Mouse (Mus musculus): ENCODE data around the gene Tmod4.
A peak's percentile ranks its signal among the peaks of the same experiment; 100 is the strongest.
"Not testable (repeated sequence)": the region's sequence is repeated elsewhere in the genome, so short reads cannot be mapped to it uniquely, and the experiment has no call there.

Gene Tmod4

GRCm38 (mm10) chr3:95124246-95124645 is at the start of gene Tmod4:
TSS of gene Tmod4 (plus strand) at chr3:95124476.
- peak; percentile 47 for DNase-seq (ENCODE audit: low read depth, low spot score)

DNA sequence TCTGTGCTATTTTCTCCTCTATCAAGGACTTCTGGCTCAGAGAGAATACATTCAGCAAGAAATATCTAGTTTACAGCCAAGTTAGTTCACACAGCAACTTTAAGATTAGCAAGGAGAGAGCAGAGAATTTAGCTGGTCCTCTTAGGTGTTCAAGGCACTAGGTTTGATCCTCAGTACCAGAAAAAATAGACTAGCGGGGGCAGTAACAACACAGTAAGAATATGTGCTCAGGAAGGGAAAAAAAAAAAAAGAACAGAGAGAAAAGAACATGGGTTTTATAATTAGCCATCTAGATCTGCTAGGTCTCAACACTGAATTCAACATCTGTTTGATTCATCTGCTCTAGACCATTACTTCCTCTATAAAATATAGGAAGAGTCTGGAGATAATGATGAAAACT is 36.2 kb upstream of the Tmod4 start:
- no peak for DNase-seq (ENCODE audit: low read depth, low spot score)

DNA sequence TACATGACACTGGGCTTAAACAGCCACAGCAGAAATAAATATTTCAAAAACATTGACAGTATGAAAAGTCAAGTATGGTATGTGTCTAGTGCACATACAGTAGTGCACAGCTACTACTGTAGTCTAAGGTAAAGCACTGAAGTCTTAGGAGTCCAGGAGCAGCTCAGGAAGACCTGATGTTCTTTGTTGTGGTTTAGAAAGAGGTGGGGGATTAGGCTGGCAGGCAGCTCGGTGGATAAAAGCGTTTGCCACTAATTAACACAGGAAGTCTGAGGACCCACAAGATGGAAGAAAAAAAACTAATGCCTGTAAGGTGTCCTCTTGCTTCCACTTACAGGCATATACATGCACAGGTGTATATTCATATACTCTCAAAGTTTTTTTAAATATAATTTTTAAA is 23.4 kb upstream of the Tmod4 start:
- peak; percentile 43 for DNase-seq (ENCODE audit: low read depth, low spot score)

GRCm38 (mm10) chr3:95105121-95105520 is 19.2 kb upstream of the Tmod4 start:
- no peak for DNase-seq (ENCODE audit: low read depth, low spot score)

DNA sequence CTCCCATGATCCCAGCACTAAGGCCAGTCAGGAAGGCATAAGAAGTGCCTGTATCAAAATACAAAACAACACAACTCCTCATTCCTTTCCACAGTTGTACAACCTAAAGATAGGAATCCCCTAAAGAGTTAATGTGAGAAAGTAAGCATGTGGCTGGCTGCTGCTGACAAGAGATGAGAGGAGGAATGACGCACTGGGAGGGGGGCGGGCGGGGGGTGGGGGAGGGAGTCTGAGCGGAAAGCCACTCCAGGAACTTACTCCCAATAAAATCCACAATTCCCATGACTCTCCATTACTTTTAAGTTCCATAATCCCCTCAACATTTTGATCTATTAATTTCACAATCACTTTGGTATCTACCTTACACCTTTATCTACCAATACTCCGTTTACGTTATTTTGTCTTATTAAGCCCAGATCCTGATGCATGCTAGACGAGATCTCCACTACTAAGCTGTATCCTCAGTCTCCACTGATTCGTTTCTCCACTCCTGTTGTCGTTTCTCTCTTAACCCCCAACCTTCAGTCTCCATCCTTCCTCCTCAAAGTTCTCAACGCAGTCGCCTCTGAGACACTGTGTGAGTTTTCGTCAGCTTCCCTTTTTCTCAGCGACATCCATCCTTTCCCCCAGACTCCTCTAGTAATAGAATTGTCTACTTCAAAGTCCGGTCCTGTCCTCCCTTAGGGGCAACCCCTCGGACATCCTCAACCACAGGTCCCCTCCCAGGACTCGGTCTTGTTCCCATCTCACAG is 18.5 kb upstream of the Tmod4 start:
- DNase-seq (ENCODE audit: low read depth, low spot score) = peak; percentile 22

- peak; percentile 99 for DNase-seq (ENCODE audit: low read depth, low spot score)
Observed at GRCm38 (mm10) chr3:95106338-95107117, 17.7 kb upstream of the Tmod4 start, which contains the start of gene Pip5k1a. TSS of gene Pip5k1a (minus strand) at chr3:95106930.

DNA sequence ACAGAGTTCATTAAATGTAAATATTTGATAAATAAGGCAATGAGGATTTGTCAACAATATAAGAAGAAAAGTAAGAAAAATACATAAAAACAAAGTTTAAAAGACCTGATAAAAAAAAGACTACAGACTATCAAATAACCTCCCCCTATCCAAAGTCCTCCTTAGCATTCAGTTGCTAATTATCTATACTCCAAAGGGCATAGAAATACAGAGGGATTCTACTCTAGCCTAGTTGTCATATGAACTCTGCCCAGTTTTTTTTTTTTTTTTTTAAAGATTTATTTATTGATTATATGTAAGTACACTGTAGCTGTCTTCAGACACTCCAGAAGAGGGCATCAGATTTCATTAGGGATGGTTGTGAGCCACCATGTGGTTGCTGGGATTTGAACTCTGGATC is 17.0 kb upstream of the Tmod4 start:
- DNase-seq (ENCODE audit: low read depth, low spot score) = not testable (repeated sequence)

DNA sequence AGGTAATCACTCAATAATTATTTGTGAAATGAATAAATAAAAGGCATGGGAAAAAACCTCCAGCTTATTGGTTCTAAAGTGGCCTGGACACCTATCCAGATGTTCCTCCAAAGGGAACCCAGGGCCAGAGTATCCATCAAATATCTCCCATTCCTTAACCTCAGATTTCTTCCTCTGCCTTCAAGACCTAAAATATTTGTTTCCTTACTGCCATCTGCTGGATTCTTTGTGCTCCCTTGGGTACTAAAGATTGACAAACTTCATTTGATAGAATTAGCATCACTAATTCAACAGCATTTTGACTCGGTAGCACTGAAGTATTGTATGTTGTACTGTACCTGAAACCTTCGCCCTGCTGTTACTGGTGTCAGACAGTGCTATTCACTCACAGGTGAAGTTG is 16.4 kb upstream of the Tmod4 start:
- DNase-seq (ENCODE audit: low read depth, low spot score) = peak; percentile 43

- DNase-seq (ENCODE audit: low read depth, low spot score) = peak; percentile 94
Observed at GRCm38 (mm10) chr3:95110911-95111726, 13.2 kb upstream of the Tmod4 start, which contains the start of gene Vps72. TSS of gene Vps72 (plus strand) at chr3:95111022.

DNA sequence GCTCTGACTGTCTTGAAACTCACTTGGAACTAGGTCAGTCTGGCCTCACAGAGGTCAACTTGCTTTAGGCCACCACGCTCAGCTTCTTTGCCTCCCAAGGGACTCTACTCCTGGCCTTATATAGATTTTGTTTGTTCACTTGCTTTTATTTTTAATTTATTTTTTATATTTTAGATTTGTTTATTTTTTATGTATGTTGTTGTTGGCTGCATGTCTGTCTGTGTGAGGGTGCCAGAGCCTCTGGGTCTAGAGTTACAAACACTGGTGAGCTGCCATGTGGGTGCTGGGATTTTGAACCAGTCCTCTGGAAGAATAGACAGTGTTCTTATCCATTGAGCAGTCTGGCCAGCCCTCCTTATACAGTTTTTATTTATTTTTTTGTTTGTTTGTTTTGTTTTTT is 11.5 kb upstream of the Tmod4 start:
- no peak for DNase-seq (ENCODE audit: low read depth, low spot score)

DNA sequence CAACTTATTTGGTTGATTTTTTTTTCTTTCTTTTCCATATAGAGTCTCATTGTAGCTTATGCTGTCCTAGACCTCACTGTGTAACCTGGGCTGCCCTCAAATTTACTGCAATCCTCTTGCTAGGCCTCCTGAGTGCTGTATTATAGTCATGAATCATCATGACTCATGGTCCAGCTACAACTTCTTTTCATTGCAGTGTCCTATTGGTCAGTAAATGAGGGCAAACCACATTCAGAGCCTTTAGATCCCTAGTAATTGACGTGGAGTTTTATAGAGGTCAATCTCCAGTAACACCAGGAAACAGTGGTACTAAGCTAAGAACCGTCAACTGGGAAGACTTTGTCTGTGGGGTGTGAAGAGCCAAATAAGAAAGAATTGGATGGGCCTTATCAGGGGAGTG is 6.5 kb upstream of the Tmod4 start:
- no peak for DNase-seq (ENCODE audit: low read depth, low spot score)

GRCm38 (mm10) chr3:95121580-95121979 is 2.7 kb upstream of the Tmod4 start:
- no peak for DNase-seq (ENCODE audit: low read depth, low spot score)

DNA sequence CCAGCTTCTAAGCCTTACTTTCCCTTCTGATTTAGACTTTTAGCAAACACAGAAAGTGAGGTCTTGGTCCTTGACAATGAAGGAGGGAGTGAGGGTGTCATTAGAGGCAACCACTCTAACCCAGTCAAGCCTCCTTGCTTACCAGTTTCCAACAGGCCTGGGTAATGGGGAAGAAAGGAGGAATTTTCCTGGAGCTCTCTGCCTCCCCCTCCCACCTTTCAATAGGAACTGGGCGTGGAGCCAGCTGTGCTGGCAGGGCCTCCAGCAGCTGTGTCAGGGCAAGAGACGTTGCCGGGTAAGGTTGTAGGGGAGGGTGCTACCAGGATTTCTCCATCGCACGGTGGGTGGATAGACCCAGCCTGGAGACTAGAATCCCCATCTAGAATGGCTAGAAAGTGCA is 696 bp downstream of the Tmod4 start:
- no peak for DNase-seq (ENCODE audit: low read depth, low spot score)

- DNase-seq (ENCODE audit: low read depth, low spot score) = no peak
Observed at GRCm38 (mm10) chr3:95129226-95129651, 5.0 kb downstream of the Tmod4 start.

DNA sequence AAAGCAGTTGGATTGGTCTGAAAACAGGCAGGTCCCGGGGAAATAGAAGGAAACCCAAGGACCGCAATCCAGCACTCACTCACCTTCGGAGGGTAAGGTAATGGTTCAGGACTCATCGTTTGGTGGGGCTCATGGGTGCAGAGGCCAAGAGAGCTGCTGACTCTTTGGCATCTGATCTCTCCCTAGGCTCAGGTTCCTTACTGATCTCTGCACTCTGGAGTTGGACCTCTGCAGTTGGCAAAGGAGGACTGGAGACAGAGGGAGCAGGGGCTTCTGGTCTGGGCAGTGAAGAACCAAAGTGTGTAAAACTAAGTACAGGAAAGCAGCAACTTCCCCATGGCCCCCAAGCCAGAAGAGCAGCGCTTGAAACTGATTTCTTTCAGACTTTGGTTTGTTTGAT is 5.8 kb downstream of the Tmod4 start:
- no peak for DNase-seq (ENCODE audit: low read depth, low spot score)

GRCm38 (mm10) chr3:95132389-95132788 is 8.1 kb downstream of the Tmod4 start:
- not testable (repeated sequence) for DNase-seq (ENCODE audit: low read depth, low spot score)

- peak; percentile 13 for DNase-seq (ENCODE audit: low read depth, low spot score)
Observed at GRCm38 (mm10) chr3:95133176-95133575, 8.9 kb downstream of the Tmod4 start.

DNA sequence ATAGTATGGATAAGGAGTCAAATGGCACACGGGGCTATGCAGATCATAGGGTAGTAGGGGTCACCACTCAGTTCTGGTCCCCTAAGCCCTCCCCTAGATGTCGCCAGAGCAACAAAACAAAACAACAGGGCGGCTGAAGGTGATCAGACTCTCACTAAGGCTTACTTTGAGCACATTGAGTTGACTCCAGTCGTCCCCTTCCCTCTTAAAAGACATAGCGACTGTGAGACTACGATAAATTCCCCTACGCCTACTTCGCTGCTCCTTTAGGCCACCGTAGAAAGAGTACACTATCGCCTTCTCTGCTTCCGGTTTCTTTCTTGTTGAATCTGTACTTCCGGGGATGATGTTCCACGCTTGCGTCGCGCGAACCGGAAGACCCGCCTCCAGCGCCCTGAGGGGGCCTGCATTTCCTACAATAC is 9.4 kb downstream of the Tmod4 start, which contains the start of the genes Scnm1 and Lysmd1:
Scnm1 (minus strand) TSS at position 332 of the 422 bp plus-strand sequence.
Lysmd1 (plus strand) TSS at position 409 of the 422 bp plus-strand sequence.
- peak; percentile 96 for DNase-seq (ENCODE audit: low read depth, low spot score)

DNA sequence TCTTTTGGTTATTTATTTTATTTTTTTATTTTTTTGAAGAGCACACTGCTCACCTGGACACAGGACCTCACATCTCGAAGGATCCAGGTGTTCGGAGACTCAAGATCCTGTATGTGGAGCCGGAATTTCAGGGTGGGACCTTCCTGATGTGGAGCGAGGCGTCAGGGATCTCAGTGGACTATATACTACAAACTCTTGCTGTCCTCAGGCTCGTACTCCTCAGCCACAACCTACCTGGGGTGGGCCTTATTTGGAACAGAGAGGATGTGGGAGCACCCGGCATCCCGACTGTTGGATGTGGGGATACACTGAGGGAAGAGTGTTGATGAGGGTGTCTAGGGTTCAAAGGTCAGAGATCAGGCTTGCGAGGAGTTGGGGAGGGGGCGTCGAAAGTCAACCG is 9.9 kb downstream of the Tmod4 start:
- not testable (repeated sequence) for DNase-seq (ENCODE audit: low read depth, low spot score)

DNA sequence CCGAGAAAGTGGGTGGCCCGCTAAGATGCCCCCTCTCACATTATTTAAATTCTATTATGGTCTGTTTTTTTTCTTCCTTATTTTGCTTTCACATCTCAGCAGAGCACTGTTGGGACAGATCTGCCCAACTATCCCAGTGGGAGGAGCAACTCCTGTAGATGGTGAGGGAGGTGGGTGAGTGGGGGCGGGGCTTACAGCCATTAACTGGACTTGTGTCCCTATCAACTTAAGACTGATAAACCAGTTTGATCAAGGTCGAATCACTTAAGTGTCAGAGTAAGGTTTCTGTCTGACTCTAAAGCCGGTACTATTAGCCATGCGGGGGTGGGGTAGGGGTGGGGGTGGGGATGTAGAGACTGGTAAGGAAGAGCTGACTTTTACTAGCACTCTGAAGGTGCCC is 10.7 kb downstream of the Tmod4 start:
- DNase-seq (ENCODE audit: low read depth, low spot score) = peak; percentile 52

GRCm38 (mm10) chr3:95135433-95136052 is 11.3 kb downstream of the Tmod4 start:
- DNase-seq (ENCODE audit: low read depth, low spot score) = peak; percentile 86
